Mouse (Mus musculus): ENCODE data around the gene Fam189b. TPM values are rescaled to one million over a fixed set of nuclear protein-coding genes. Genes with fewer than 3 reads are reported as not detected.
"Not testable (repeated sequence)": the region's sequence is repeated elsewhere in the genome, so short reads cannot be mapped to it uniquely, and the experiment has no call there.

Fam189b gene
- polyA plus RNA-seq, 1 experiment from 2014 or later = 2.4 TPM

- not testable (repeated sequence) for ATAC-seq (ENCODE audit: low read depth); H3K4me3 ChIP-seq (ENCODE audit: low read depth, low read length); H3K27me3 ChIP-seq (ENCODE audit: control insufficient read depth, insufficient read depth, low read depth, low read length); H3K9ac ChIP-seq (ENCODE audit: low read depth, low read length); H3K4me2 ChIP-seq (ENCODE audit: low read depth, low read length); H3K27ac ChIP-seq (ENCODE audit: low read length); H3K36me3 ChIP-seq (ENCODE audit: control insufficient read depth, insufficient read depth); H3K9me3 ChIP-seq (replicated peaks; ENCODE audit: control insufficient read depth, low read length)
- peaks cover 21% of the 10 kb centered on the region for H3K4me1 ChIP-seq (ENCODE audit: control insufficient read depth, low read depth, low read length)
- 56% methylated on average over 7 of the region's 7 CpGs for WGBS (ENCODE audit: insufficient replicate concordance)
Measured at GRCm38 (mm10) chr3:89216407-89216806, 33.5 kb downstream of the Fam189b start.

GRCm38 (mm10) chr3:89218271-89218670 lies 35.3 kb downstream of the Fam189b start:
- H3K9ac ChIP-seq (ENCODE audit: low read depth, low read length) = no peak overlapping the region
- no peaks in the 10 kb centered on the region for H3K36me3 ChIP-seq (ENCODE audit: control insufficient read depth, insufficient read depth)
- peaks cover 16% of the 10 kb centered on the region for H3K4me1 ChIP-seq (ENCODE audit: control insufficient read depth, low read depth, low read length)
- peaks cover 7% of the 10 kb centered on the region; the same call in 1 of the 2 replicates for H3K27me3 ChIP-seq (ENCODE audit: control insufficient read depth, insufficient read depth, low read depth, low read length)
- no peak for ATAC-seq (ENCODE audit: low read depth)
- H3K9me3 ChIP-seq (replicated peaks; ENCODE audit: control insufficient read depth, low read length) = no peaks in the 10 kb centered on the region
- no peak overlapping the region for H3K4me2 ChIP-seq (ENCODE audit: low read depth, low read length)
- no peak overlapping the region for H3K4me3 ChIP-seq (ENCODE audit: low read depth, low read length)
- WGBS (ENCODE audit: insufficient replicate concordance) = 65% methylated on average over 1 of the region's 1 CpGs
- H3K27ac ChIP-seq (ENCODE audit: low read length) = no peak overlapping the region

- Histone ChIP-seq H3K9ac (ENCODE audit: low read depth, low read length) (no peak overlapping the region), H3K4me2 (ENCODE audit: low read depth, low read length) (no peak overlapping the region), H3K9me3 (replicated peaks; ENCODE audit: control insufficient read depth, low read length) (no peaks in the 10 kb centered on the region), H3K4me1 (ENCODE audit: control insufficient read depth, low read depth, low read length) (peaks cover 13% of the 10 kb centered on the region), H3K36me3 (ENCODE audit: control insufficient read depth, insufficient read depth) (no peaks in the 10 kb centered on the region), H3K27ac (ENCODE audit: low read length) (no peak overlapping the region), H3K27me3 (ENCODE audit: control insufficient read depth, insufficient read depth, low read depth, low read length) (peaks cover 7% of the 10 kb centered on the region; the same call in 1 of the 2 replicates), H3K4me3 (ENCODE audit: low read depth, low read length) (no peak overlapping the region)
- ATAC-seq (ENCODE audit: low read depth) = no peak
- 29% methylated on average over 8 of the region's 8 CpGs for WGBS (ENCODE audit: insufficient replicate concordance)
Measured at GRCm38 (mm10) chr3:89219546-89219945, 36.6 kb downstream of the Fam189b start.

- Histone ChIP-seq H3K4me2 (ENCODE audit: low read depth, low read length) (no peak overlapping the region), H3K4me3 (ENCODE audit: low read depth, low read length) (no peak overlapping the region), H3K4me1 (ENCODE audit: control insufficient read depth, low read depth, low read length) (no peaks in the 10 kb centered on the region), H3K27me3 (ENCODE audit: control insufficient read depth, insufficient read depth, low read depth, low read length) (peaks cover 13% of the 10 kb centered on the region), H3K9ac (ENCODE audit: low read depth, low read length) (no peak overlapping the region), H3K9me3 (replicated peaks; ENCODE audit: control insufficient read depth, low read length) (no peaks in the 10 kb centered on the region), H3K27ac (ENCODE audit: low read length) (no peak overlapping the region), H3K36me3 (ENCODE audit: control insufficient read depth, insufficient read depth) (no peaks in the 10 kb centered on the region)
- 76% methylated on average over 5 of the region's 5 CpGs for whole genome bisulfite sequencing (ENCODE audit: insufficient replicate concordance)
- ATAC-seq (ENCODE audit: low read depth) = no peak
Measured at GRCm38 (mm10) chr3:89221167-89221566, 38.2 kb downstream of the Fam189b start.

- peaks cover 41% of the 10 kb centered on the region for H3K27me3 ChIP-seq (ENCODE audit: control insufficient read depth, insufficient read depth, low read depth, low read length)
- H3K4me2 ChIP-seq (ENCODE audit: low read depth, low read length) = no peak overlapping the region
- peaks cover 15% of the 10 kb centered on the region for H3K4me1 ChIP-seq (ENCODE audit: control insufficient read depth, low read depth, low read length)
- H3K36me3 ChIP-seq (ENCODE audit: control insufficient read depth, insufficient read depth) = no peaks in the 10 kb centered on the region
- H3K27ac ChIP-seq (ENCODE audit: low read length) = no peak overlapping the region
- 71% methylated on average over 11 of the region's 11 CpGs for WGBS (ENCODE audit: insufficient replicate concordance)
- no peak overlapping the region for H3K4me3 ChIP-seq (ENCODE audit: low read depth, low read length)
- no peaks in the 10 kb centered on the region for H3K9me3 ChIP-seq (replicated peaks; ENCODE audit: control insufficient read depth, low read length)
- H3K9ac ChIP-seq (ENCODE audit: low read depth, low read length) = no peak overlapping the region
- ATAC-seq (ENCODE audit: low read depth) = no peak
Measured at GRCm38 (mm10) chr3:89224796-89225195, 41.9 kb downstream of the Fam189b start.

GRCm38 (mm10) chr3:89225321-89225815 lies 42.4 kb downstream of the Fam189b start:
- H3K4me2 ChIP-seq (ENCODE audit: low read depth, low read length) = no peak overlapping the region
- H3K27me3 ChIP-seq (ENCODE audit: control insufficient read depth, insufficient read depth, low read depth, low read length) = peaks cover 47% of the 10 kb centered on the region
- no peak for ATAC-seq (ENCODE audit: low read depth)
- peaks cover 15% of the 10 kb centered on the region for H3K4me1 ChIP-seq (ENCODE audit: control insufficient read depth, low read depth, low read length)
- H3K27ac ChIP-seq (ENCODE audit: low read length) = no peak overlapping the region
- WGBS (ENCODE audit: insufficient replicate concordance) = 50% methylated on average over 12 of the region's 12 CpGs
- no peaks in the 10 kb centered on the region for H3K9me3 ChIP-seq (replicated peaks; ENCODE audit: control insufficient read depth, low read length)
- no peak overlapping the region for H3K9ac ChIP-seq (ENCODE audit: low read depth, low read length)
- H3K36me3 ChIP-seq (ENCODE audit: control insufficient read depth, insufficient read depth) = no peaks in the 10 kb centered on the region
- no peak overlapping the region for H3K4me3 ChIP-seq (ENCODE audit: low read depth, low read length)

- Histone ChIP-seq H3K27me3 (ENCODE audit: control insufficient read depth, insufficient read depth, low read depth, low read length) (peaks cover 51% of the 10 kb centered on the region), H3K36me3 (ENCODE audit: control insufficient read depth, insufficient read depth) (no peaks in the 10 kb centered on the region), H3K4me1 (ENCODE audit: control insufficient read depth, low read depth, low read length) (peaks cover 15% of the 10 kb centered on the region), H3K4me2 (ENCODE audit: low read depth, low read length) (no peak overlapping the region), H3K4me3 (ENCODE audit: low read depth, low read length) (no peak overlapping the region), H3K27ac (ENCODE audit: low read length) (no peak overlapping the region), H3K9me3 (replicated peaks; ENCODE audit: control insufficient read depth, low read length) (no peaks in the 10 kb centered on the region), H3K9ac (ENCODE audit: low read depth, low read length) (no peak overlapping the region)
- 33% methylated on average over 4 of the region's 4 CpGs for whole genome bisulfite sequencing (ENCODE audit: insufficient replicate concordance)
- ATAC-seq (ENCODE audit: low read depth) = no peak
Measured at GRCm38 (mm10) chr3:89225918-89226317, 43.0 kb downstream of the Fam189b start.

GRCm38 (mm10) chr3:89226361-89226760 lies 43.4 kb downstream of the Fam189b start:
- no peak for ATAC-seq (ENCODE audit: low read depth)
- no peak overlapping the region for H3K4me2 ChIP-seq (ENCODE audit: low read depth, low read length)
- no peaks in the 10 kb centered on the region for H3K36me3 ChIP-seq (ENCODE audit: control insufficient read depth, insufficient read depth)
- H3K4me1 ChIP-seq (ENCODE audit: control insufficient read depth, low read depth, low read length) = peaks cover 15% of the 10 kb centered on the region
- H3K9me3 ChIP-seq (replicated peaks; ENCODE audit: control insufficient read depth, low read length) = no peaks in the 10 kb centered on the region
- H3K27me3 ChIP-seq (ENCODE audit: control insufficient read depth, insufficient read depth, low read depth, low read length) = peaks cover 51% of the 10 kb centered on the region
- WGBS (ENCODE audit: insufficient replicate concordance) = 49% methylated on average over 11 of the region's 11 CpGs
- no peak overlapping the region for H3K9ac ChIP-seq (ENCODE audit: low read depth, low read length)
- no peak overlapping the region for H3K27ac ChIP-seq (ENCODE audit: low read length)
- H3K4me3 ChIP-seq (ENCODE audit: low read depth, low read length) = no peak overlapping the region

- 9% methylated on average over 21 of the region's 21 CpGs for WGBS (ENCODE audit: insufficient replicate concordance)
- H3K27ac ChIP-seq (ENCODE audit: low read length) = no peak within 1 kb of the TSS
Measured at GRCm38 (mm10) chr3:89226900-89227299, 44.0 kb downstream of the Fam189b start, which contains the start of gene Mtx1. Gene Mtx1 (minus strand): TSS chr3:89227088.

More at GRCm38 (mm10) chr3:89226900-89227299, 44.0 kb downstream of the Fam189b start, which contains the start of gene Mtx1:
- H3K36me3 ChIP-seq (ENCODE audit: control insufficient read depth, insufficient read depth) = no peaks in the 10 kb centered on the region
- peaks cover 15% of the 10 kb centered on the region for H3K4me1 ChIP-seq (ENCODE audit: control insufficient read depth, low read depth, low read length)
- ATAC-seq (ENCODE audit: low read depth) = no peak; the same call in 1 of the 2 replicates
- peaks cover 51% of the 10 kb centered on the region for H3K27me3 ChIP-seq (ENCODE audit: control insufficient read depth, insufficient read depth, low read depth, low read length)
- H3K4me3 ChIP-seq (ENCODE audit: low read depth, low read length) = peak within 1 kb of the TSS; percentile 15; the same call in 1 of the 2 replicates
- peak within 1 kb of the TSS; percentile 74 for H3K4me2 ChIP-seq (ENCODE audit: low read depth, low read length)
- no peak within 1 kb of the TSS for H3K9ac ChIP-seq (ENCODE audit: low read depth, low read length)
- H3K9me3 ChIP-seq (replicated peaks; ENCODE audit: control insufficient read depth, low read length) = no peaks in the 10 kb centered on the region
